Mouse (Mus musculus) brown adipose tissue, adult 24 weeks (tissue): Measurements from ENCODE around the gene Gm13871. TPM values are rescaled to one million over a fixed set of nuclear protein-coding genes. Genes with fewer than 3 reads are reported as not detected.
"Not testable (repeated sequence)": the region's sequence is repeated elsewhere in the genome, so short reads cannot be mapped to it uniquely, and the experiment has no call there.

Experiments used
- H3K27ac ChIP-seq: fragments of 200-500 bp; replicated peaks from 2 replicates; pipeline ENCODE4 v1.5.1; 2012; ENCODE audit warnings: low read depth, mild to moderate bottlenecking, low read length
- H3K4me1 ChIP-seq: fragments of 200-500 bp; 2 replicates; pipeline ENCODE4 v1.6.1; 2012; ENCODE audit warnings: low read length, mixed read lengths; ENCODE audit not compliant: control insufficient read depth, insufficient read depth, insufficient read length
- H3K4me3 ChIP-seq: fragments of 200-500 bp; 2 replicates; pipeline ENCODE4 v1.5.1; 2012; ENCODE audit warnings: low read depth, mild to moderate bottlenecking, low read length, moderate library complexity; ENCODE audit not compliant: insufficient read depth
- polyA plus RNA-seq: library from polyadenylated mRNA; stranded (reverse); fragments of >200 nt; gene quantifications from 2 replicates; pipeline ENCODE4 v1.2.4, GENCODE M21; 2012; ENCODE audit not compliant: missing spikeins, insufficient read depth, insufficient read length

Gm13871 gene
- not detected in 2 replicates for polyA plus RNA-seq

- not testable (repeated sequence) for H3K4me3 ChIP-seq, H3K27ac ChIP-seq, H3K4me1 ChIP-seq
Measured at GRCm38 (mm10) chr4:73905853-73906252, at the start of gene Gm13871. Gene Gm13871 (minus strand): TSS chr4:73905953.

- Histone ChIP-seq H3K4me1 (no peaks in the 10 kb centered on the region), H3K27ac (no peak within 1 kb of the TSS), H3K4me3 (no peak within 1 kb of the TSS)
Measured at GRCm38 (mm10) chr4:73950375-73950896, 44.7 kb upstream of the Gm13871 start, which contains the start of gene 2310002L09Rik. Gene 2310002L09Rik (minus strand): TSS chr4:73950846.

- H3K4me1 ChIP-seq, H3K4me3 ChIP-seq, H3K27ac ChIP-seq: not testable (repeated sequence)
Measured at GRCm38 (mm10) chr4:73920660-73921059, 14.9 kb upstream of the Gm13871 start, which contains the start of gene Gm11756. Gene Gm11756 (minus strand): TSS chr4:73920760.

- not testable (repeated sequence) for H3K27ac ChIP-seq, H3K4me3 ChIP-seq, H3K4me1 ChIP-seq
Measured at GRCm38 (mm10) chr4:73891012-73891411, 14.7 kb downstream of the Gm13871 start, which contains the start of gene Gm11757. Gene Gm11757 (minus strand): TSS chr4:73891112.

- not testable (repeated sequence) for H3K4me1 ChIP-seq, H3K4me3 ChIP-seq, H3K27ac ChIP-seq
Measured at GRCm38 (mm10) chr4:73876166-73876565, 29.6 kb downstream of the Gm13871 start, which contains the start of gene Gm11758. Gene Gm11758 (minus strand): TSS chr4:73876266.

Other genes with a start within 250 kb of the Gm13871 start
- gene Gm11239, start 237.6 kb downstream of the Gm13871 start, polyA plus RNA-seq, result not detected in 2 replicates
- not detected in 2 replicates for gene Gm428, start 222.4 kb downstream of the Gm13871 start, polyA plus RNA-seq
- not detected in 2 replicates for gene Rasef, start 115.0 kb downstream of the Gm13871 start, polyA plus RNA-seq
- gene Gm11758, start 29.7 kb downstream of the Gm13871 start, polyA plus RNA-seq, result not detected in 2 replicates
- not detected in 2 replicates for gene Gm11757, start 14.8 kb downstream of the Gm13871 start, polyA plus RNA-seq
- gene Gm11756, start 14.8 kb upstream of the Gm13871 start, polyA plus RNA-seq, result not detected in 2 replicates
- gene 2310002L09Rik, start 44.9 kb upstream of the Gm13871 start, polyA plus RNA-seq, result 5.8 and 12.8 TPM in 2 replicates
- 0.32 TPM in 1 of 2 replicates, not detected in the other for gene Frmd3, start 107.5 kb upstream of the Gm13871 start, polyA plus RNA-seq